Mouse (Mus musculus) bone marrow, adult 2 months (tissue): Measurements from ENCODE around the gene Sdk2.

Experiments used
- CTCF ChIP-seq: fragments of 200-500 bp; IDR thresholded peaks from 2 replicates; pipeline ENCODE4 v1.5.1; 2011; ENCODE audit warnings: low read length, control low read depth; ENCODE audit not compliant: control insufficient read depth, insufficient read depth
- POLR2A ChIP-seq: fragments of 200-500 bp; IDR thresholded peaks from 2 replicates; pipeline ENCODE4 v1.6.1; 2011; ENCODE audit warnings: low read depth, mild to moderate bottlenecking, control low read depth, low read length, borderline replicate concordance; ENCODE audit not compliant: control insufficient read depth

GRCm38 (mm10) chr11:114066951-114067762 is at the start of gene Sdk2:
- TF ChIP-seq POLR2A (no peak), CTCF (no peak)
